Mouse (Mus musculus) gastrocnemius, postnatal 4 days (tissue): ENCODE measurements around the gene a. TPM values are rescaled to one million over a fixed set of nuclear protein-coding genes. Genes with fewer than 3 reads are reported as not detected.
"Not testable (repeated sequence)": the region's sequence is repeated elsewhere in the genome, so short reads cannot be mapped to it uniquely, and the experiment has no call there.

Experiments
- DNase-seq, 2 experiments: peaks; one replicate each; pipeline ENCODE4 v3.0.0; 2021 to 2022; ENCODE audit warnings: low spot score in 2 of 2, mixed read lengths in 2 of 2
- total RNA-seq, 2 experiments: library from RNA; stranded (reverse); gene quantifications; 2 replicates each; pipeline ENCODE4 v1.2.3; 2021

Gene a
- total RNA-seq, 2 experiments from 2014 or later, result not detected

DNA sequence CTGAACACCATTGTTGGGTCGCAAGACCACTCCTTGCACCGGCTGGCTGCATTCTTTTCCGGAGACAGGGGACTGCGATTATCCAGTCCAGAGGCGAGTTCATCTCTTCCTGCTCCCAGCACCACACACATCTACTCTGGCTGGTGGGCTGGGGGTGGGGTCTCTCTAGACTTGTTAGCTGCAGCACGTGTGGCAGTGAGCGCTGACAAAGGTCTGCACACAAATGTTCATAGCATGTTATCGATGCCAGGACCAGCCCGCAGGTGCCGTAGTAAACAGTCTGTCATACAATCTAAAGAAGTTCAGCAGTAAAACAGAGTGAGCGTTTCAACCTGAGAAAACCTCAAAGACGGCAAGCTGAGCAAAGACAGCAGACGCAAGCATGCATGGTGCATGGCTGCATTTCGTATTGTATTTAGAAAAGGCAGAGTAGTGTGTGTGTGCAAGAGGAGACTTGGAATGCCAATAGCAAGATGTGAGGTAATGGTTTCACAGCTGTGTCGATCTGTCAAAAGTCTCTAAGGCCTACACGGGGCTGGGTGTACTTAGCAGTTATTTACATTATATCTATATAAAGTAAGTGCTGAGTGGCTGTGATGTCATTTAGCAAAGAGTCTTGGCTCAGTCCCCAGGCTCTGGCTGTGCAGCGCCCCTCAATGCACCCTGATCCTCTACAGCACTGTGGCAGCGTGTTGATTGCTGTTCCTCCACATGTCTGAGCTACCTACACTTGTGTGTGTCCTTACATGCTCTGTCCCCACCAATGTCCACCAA is 180.9 kb downstream of the a start:
- DNase-seq, result no peak

- DNase-seq, result no peak
These were observed 181.8 kb downstream of the a start for GRCm38 (mm10) chr2:154972981-154973380.

GRCm38 (mm10) chr2:154986609-154987008 is 195.4 kb downstream of the a start:
- no peak for DNase-seq

DNA sequence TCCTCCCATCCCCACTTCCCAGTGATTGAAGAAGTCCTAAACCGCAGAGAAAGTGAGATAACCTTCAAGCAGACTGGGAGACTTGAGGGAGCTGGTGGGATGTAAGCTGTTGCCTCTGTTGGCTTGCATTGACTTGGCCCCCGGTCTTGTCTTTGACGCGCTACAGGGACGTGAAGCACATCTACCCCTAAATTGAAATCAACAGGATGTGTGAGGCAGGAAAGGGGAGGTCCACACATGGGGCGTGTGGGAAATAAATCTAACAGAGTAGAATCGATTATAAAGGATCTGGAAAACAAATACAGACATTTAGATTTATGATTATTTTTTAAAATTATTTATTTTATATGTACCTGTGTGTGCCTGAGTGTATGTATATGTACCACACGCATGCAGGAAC is 200.2 kb downstream of the a start:
- DNase-seq, result no peak

GRCm38 (mm10) chr2:154992083-154992482 is 200.9 kb downstream of the a start:
- no peak for DNase-seq

DNA sequence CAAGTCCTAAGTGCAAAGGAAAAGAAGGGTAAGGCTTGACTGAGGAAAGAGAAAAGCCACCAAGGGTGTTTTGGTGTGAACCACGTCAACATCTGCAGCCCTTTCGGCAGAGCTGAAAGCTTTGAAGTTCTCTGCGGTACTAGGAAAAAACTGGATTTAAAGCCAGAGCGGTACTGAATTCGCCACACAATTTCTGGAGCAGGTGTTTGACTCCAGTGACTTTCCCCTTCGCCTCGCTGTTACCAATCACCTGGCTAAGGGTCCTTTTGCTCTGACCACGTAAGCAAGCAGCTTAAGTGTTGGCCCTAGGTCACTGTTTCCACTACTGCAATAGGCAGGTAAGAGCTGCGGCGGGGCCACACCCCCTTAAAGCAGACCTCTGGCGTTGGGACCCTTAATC is 214.3 kb downstream of the a start:
- no peak for DNase-seq

DNA sequence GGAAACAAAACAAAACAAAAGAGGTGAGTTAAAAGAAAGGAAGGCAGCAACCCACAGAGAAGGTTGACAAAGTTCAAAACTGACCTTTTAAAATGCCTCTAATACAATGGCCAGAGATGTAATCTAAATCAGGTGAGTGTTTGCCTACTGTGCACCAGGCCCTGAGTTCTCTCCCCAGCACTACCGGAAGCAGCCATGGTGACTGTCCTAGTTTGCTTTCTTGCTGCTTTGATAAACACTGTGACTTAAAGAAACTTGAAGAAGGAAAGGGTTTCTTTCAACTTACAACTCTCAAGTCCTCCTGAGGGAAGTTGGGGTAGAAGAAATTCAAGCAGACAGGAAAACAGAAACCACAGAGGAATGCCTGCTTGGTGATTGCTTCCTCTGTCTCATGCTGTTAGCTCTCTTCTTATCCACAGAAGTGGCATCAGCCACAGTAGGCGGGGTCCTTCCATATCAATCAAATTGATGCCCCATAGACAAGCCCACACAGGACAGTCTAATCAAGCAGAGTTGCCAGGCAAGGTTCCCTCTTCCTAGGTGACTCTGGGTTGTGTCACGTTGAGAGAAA is 220.0 kb downstream of the a start:
- DNase-seq, result no peak

GRCm38 (mm10) chr2:155012991-155013390 is 221.8 kb downstream of the a start:
- no peak for DNase-seq

DNA sequence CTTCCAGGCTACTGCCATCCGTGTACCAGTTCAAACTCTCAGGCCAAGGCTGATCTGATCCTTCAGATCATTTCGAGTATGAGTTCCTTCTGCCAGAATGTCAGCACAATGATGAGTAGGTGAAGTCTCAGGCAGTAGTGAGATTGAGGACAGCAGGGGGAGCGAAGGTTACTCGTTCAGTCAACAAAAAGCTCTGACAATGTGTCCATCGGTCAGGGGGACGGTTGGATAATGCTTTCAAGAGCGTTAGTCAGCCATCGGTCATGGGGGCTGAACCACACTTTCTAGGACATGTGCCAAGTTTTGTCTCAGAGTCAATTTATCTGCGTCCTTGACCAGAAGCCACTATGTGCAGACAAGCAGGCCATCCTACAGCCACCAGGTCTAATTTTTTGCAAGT is 225.5 kb downstream of the a start:
- not testable (repeated sequence) for DNase-seq

DNA sequence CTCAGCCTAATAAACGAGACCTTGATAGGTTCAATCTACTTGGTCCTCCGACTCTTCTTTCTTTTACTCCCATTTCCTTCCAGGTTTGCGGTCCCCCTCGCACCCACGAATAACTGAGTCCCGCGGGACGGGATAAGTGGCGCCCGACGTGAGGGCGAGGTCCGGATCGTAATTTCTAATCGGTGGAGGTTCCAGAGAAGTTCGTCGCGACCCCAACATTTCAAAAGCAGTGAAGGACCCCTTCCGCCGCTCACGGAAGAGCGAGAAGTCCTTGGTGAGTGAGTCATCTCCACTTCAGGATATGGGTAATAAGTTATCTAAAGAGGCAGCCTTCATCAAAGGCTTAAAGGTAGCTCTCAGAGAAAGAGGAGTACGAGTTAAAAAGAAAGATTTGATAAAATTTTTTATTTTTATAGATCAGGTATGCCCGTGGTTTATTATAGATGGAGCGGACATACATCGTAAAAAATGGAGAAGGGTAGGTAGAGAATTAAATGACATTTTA is 227.1 kb downstream of the a start, which contains the start of gene Gm14226:
Gene Gm14226 (plus strand): TSS at position 16 of the 505 bp plus-strand sequence.
- not testable (repeated sequence) for DNase-seq

DNA sequence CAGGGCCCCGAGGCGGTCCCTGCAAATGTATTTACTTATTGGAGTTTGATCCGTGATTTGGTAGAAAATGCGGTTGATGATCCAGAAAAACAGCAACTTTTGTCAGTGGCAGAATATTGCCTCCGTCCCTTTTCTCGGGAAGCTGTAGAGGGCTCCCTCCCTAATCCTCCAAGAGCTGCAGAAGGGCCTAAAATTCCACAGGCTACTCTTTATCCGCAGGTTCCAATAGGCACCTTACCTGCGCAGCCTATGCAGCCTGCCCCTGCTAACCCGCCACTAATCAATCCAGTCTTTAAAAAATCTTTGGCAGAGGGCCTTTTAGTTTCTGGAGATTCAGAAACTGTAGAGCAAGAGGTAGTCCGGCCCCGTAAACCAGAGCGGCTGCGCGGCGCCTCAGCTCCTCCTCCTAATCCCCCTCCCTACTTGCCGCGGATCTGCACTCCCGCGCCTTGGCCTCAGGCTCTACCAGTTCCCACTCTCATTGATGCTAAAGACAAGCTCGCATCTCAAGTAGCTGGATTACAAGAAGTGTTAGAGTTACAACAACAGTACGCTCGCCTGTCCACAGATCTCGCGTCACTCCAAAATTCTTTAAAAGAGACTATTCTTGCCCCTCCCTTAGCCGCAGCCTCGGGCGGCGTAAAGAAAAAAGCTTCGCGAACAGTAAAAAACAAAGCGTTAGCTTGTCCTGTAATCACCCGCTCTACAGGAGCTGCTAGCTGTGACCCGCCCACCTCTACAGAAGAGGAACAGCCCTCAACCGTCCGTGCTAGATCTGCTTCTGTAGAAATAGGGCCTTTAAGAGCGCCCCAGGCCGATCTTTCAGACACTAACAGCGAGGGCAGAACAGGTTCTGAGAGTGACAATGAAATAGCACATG is 227.8 kb downstream of the a start:
- peak; percentile 21 to 69 for DNase-seq

DNA sequence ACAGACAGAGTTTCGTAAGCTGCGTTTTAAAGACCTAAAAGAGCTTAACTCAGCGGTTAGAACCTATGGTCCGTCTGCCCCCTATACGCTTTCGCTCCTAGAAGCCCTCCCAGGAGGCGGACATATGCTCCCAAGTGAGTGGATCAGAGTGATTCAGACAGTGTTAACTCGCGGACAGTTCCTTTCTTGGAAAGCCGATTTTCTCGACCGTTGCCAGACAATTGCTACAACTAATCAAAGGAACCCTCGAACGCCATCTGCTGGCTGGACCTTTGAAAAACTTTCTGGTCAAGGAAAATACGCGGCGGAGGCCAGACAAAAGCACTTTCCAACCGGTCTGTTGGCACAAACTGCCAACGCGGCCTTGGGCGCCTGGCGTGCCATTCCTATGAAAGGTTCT is 228.5 kb downstream of the a start:
- peak; percentile 77 to 91 for DNase-seq

- not testable (repeated sequence) for DNase-seq
These were observed 229.1 kb downstream of the a start for GRCm38 (mm10) chr2:155020247-155020826.

GRCm38 (mm10) chr2:155030831-155031230 is 239.6 kb downstream of the a start:
- DNase-seq, result no peak

GRCm38 (mm10) chr2:155032938-155033710 is 241.9 kb downstream of the a start:
- no peak for DNase-seq

DNA sequence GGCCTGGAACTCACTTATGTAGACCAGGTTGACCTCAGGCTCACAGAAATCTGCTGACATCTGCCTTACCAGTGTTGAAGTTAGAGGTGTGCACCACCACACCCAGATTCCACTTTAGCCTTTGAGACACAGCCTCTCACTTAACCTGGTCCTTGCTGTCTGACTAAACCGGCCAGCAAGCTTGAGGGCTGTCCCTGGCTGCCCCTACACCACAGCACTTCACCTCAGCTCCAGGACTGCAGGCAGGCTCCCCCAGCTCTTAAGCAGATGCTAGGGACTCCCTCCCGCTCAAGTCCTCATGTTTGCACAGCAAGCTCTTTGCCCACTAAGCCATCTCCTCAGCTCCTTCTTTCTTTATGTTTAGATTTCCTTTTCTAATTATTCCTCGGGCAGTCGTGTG is 248.8 kb downstream of the a start:
- DNase-seq, result no peak

DNA sequence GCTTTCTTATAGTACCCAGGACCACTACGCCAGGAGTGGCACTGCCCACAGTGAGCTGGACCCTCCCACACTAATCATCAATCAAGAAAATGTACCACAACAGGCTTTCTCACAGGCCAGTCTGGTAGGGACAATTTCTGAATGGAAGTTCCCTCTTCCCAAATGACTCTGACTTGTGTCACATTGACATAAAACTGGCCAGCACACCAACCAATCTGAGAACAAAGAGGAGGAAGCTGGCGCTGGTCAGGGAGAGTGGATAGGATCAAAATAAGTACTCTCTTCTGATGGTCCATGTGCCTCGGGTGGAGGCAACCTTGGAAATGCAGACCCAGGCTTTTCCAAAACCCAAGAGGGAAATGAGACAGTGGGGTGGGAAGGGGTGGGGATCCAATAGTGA is 253.3 kb downstream of the a start:
- DNase-seq, result no peak

DNA sequence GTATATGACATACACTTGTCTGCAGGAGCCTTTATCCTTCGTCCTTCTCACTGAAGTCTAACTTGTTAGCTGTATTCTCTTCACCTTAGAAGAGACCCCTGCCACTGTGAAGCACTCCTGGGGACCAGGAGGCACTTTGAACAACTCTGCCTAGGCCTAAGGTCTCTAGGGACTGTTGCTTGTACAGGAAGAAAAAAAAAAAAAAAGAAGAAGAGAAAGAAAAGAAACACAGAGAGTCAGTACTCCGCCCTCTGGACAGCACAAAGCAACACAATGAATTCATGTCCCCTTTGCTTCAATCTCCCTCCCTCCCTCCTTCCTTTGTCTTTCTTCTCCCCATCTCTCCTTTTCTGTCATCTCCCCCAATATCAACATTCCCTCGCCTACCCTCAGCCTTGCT is 253.9 kb downstream of the a start:
- DNase-seq, result no peak

DNA sequence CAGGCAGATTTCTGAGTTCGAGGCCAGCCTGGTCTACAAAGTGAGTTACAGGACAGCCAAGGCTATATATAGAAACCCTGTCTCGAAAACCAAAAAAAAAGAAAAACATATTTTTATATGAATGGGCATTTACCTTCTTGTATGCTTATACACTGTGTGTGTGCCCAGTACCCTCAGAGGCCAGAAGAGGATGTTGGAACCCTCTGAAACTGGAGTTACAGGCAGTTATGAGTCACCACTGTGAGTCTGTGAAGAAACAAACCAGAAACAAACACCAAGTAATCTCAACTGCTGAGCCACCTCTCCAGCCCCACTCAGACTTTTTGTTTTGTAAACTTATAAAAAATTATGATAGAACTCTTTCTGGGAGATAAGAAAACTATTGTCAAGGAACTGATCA is 255.6 kb downstream of the a start:
- no peak for DNase-seq

DNA sequence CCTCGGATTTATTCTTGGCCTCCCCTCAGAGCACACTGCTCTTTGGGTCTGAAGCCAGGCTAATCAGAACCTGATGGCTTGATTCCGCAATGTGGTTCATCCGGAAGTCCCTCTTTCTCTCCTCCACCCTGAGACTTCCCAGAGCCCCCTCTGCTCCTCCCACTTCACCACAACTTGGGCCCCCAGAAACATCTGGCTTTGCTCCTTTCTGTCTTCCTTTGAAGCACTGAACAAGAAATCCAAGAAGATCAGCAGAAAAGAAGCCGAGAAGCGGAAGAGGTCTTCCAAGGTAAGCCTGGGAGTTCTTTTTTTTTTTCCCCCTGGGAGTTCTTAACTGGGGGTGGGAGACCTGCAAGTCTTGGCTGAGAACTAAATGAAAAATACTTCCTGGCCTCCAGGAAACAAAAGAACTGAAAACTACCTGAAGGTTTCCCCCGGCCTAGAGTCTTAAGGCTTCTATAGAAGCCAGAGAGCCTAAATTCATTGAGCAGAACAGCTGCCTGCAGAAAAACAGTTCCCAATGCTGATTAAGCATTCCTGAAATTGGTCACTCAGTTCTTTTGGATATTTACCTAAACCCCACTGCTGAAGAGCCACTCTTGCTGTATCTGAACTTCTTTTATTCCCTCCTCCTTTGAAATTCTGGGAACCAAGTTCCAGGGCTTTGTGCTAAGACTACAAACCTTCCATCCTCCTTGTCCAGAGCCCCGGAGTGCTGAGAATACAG is 256.4 kb downstream of the a start:
- no peak for DNase-seq
